ENCODE assay signal across 8 mouse cellular contexts in the genomic region with DNA sequence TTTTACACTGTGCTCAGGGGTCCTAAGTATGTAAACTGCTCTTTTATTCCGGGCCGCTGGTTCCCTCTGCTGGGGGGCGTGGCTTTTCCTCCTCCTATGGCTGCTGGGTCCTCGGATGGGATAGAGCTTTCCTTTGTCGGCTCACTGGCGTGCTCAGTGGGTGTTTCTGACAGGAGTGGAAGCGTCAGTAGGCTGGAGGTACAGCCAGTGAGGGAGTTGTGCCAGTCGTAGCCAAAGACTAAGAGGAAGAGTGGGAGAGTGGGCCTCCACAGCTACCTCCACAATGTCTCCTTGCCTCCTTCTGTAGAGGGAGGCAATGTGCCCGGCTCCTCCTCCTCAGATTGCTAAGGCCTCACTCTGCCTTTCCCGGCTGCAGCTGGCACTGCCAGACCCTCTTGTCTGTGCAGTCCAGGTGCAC. TPM values are rescaled to one million over a fixed set of nuclear protein-coding genes. Genes with fewer than 3 reads are reported as not detected.
A peak's percentile ranks its signal among the peaks of the same experiment; 100 is the strongest.
DNase-seq lines count a peak whose midpoint lies in the region; ATAC-seq lines count a peak whose summit lies in the region.
"Had no signal": no experiment of that assay in that cellular context is flagged by ENCODE, and none has a peak within 500 bp of the region (broad histone marks: within the 10 kb centered on the region; RNA-seq: fewer than 3 reads in every experiment).

No protein-coding gene starts in this region.

- H3K9me3 ChIP-seq in forebrain, embryonic 15.5 days = no peaks in the 10 kb centered on the region
- no peaks in the 10 kb centered on the region for H3K9me3 ChIP-seq in limb, embryonic 13.5 days

- H3K4me1 ChIP-seq in forebrain, embryonic 15.5 days = peaks cover 18% of the 10 kb centered on the region
- peaks cover 11% of the 10 kb centered on the region for H3K4me1 ChIP-seq in limb, embryonic 13.5 days

- peak overlapping the region; percentile 53 for H3K4me2 ChIP-seq in forebrain, embryonic 15.5 days (replicated peaks)
- H3K4me2 ChIP-seq in limb, embryonic 13.5 days (replicated peaks) = peak overlapping the region; percentile 62

- peak; percentile 84 for ATAC-seq in forebrain, embryonic 15.5 days (replicated peaks)
- ATAC-seq in limb, embryonic 13.5 days (ENCODE audit: low FRiP score, low read depth) = peak; percentile 72; the same call in 1 of the 2 replicates

- H3K36me3 ChIP-seq in forebrain, embryonic 15.5 days = no peaks in the 10 kb centered on the region
- no peaks in the 10 kb centered on the region for H3K36me3 ChIP-seq in limb, embryonic 13.5 days

- H3K27ac ChIP-seq in forebrain, embryonic 15.5 days (replicated peaks) = peak overlapping the region; percentile 40; the same call in 1 of the 2 replicates
- H3K27ac ChIP-seq in limb, embryonic 13.5 days = no peak overlapping the region
- H3K27ac ChIP-seq: liver, embryonic 14.5 days had no signal

- no peaks in the 10 kb centered on the region for H3K27me3 ChIP-seq in forebrain, embryonic 15.5 days
- H3K27me3 ChIP-seq in limb, embryonic 13.5 days = peaks cover 9% of the 10 kb centered on the region

- WGBS in forebrain, embryonic 15.5 days = 0% methylated on average over 10 of the region's 10 CpGs
- WGBS in limb, embryonic 13.5 days = 8% methylated on average over 9 of the region's 10 CpGs

- peak overlapping the region; percentile 13; the same call in 1 of the 2 replicates for H3K9ac ChIP-seq in forebrain, embryonic 15.5 days (replicated peaks)
- H3K9ac ChIP-seq in limb, embryonic 13.5 days = 0 out of 2 replicates have a peak overlapping the region, but pooled peaks have one; percentile 43
- H3K9ac ChIP-seq: liver, embryonic 14.5 days had no signal

- peak; percentile 37 for DNase-seq in ovary, postnatal 36 days (ENCODE audit: low spot score)
- DNase-seq in ovary, postnatal 10 days (ENCODE audit: low spot score) = no peak
- peak; percentile 62 for DNase-seq in telencephalon, adult 2 months (ENCODE audit: low read depth, low spot score)
- DNase-seq in cerebellum, adult 9-10 months = no peak
- DNase-seq in cerebellum, adult 18-20 months = no peak

- peak overlapping the region; percentile 26 for H3K4me3 ChIP-seq in forebrain, embryonic 15.5 days
- peak overlapping the region; percentile 31 for H3K4me3 ChIP-seq in limb, embryonic 13.5 days

RNA-seq across cellular contexts. Expression of a gene that starts 30.5 kb away (rescaled TPM):
- polyA plus RNA-seq in forebrain, embryonic 15.5 days (2015; fragmentation: Nextera tagmentation; extraction: Ambion mirVana) = 10.5 TPM in 2 replicates
- 5.1 and 5.8 TPM in 2 replicates for polyA plus RNA-seq in limb, embryonic 13.5 days (2015; fragmentation: Nextera tagmentation; extraction: Ambion mirVana)

Comparison
In these comparisons a context has a peak if more than half of its experiments do, and no peak if none do; other contexts are left out.
1. DNase-seq: peak in ovary, postnatal 36 days (single experiment) and telencephalon, adult 2 months (single experiment); none in ovary, postnatal 10 days (single experiment), cerebellum, adult 9-10 months (single experiment) and cerebellum, adult 18-20 months (0 of 2).